Mouse (Mus musculus): ENCODE measurements at regions not wholly inside any gene's neighbourhood (a gene's known extent, or its start where the extent isn't known, plus 50 kb on each side); places are given as distances from the start of the nearest gene placed in this dataset.

DNA sequence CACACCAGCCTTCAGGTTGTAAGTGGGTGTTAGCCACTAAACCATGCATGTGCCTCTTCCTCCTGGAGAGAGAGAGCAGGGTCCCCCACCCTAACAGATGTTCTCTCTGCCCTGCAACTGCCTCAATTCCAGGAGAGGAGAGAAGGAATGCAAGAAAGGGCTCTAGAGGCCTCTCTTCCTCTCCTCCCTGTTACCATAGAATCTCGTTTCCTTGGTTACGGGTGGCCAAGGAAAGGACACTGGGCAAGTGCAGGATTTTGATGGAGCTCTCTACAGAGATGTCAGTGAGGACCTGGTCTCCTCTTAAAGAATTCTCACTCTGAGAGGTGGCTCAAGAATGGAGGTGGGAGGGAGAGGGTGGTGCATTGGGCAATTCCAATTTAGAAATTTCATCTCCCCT, 275.4 kb upstream of the N4bp1 start:
- TF ChIP-seq CTCF (IDR thresholded peaks at IDR 0.05) (no peak), EP300 (IDR thresholded peaks at IDR 0.05) (no peak)

Data from lung, postnatal 0 days (tissue).